ENCODE assay signal across 8 mouse cellular contexts in genomic region chr11:35121611-35121959, GRCm38 (mm10). TPM values are rescaled to one million over a fixed set of nuclear protein-coding genes. Genes with fewer than 3 reads are reported as not detected.
DNase-seq lines count a peak whose midpoint lies in the region; ATAC-seq lines count a peak whose summit lies in the region.

No protein-coding gene starts in this region.

- ATAC-seq in forebrain, embryonic 13.5 days = peak; percentile 39
- peak; percentile 12 for ATAC-seq in limb, embryonic 13.5 days (ENCODE audit: low FRiP score, low read depth)
- no peak for ATAC-seq in stomach, embryonic 15.5 days (ENCODE audit: insufficient read depth, low FRiP score, low read depth)

- peaks cover 22% of the 10 kb centered on the region for H3K4me1 ChIP-seq in forebrain, embryonic 13.5 days
- peaks cover 73% of the 10 kb centered on the region for H3K4me1 ChIP-seq in limb, embryonic 13.5 days
- peaks cover 32% of the 10 kb centered on the region; the same call in 1 of the 2 replicates for H3K4me1 ChIP-seq in stomach, embryonic 15.5 days

- H3K9me3 ChIP-seq in forebrain, embryonic 13.5 days (replicated peaks) = no peaks in the 10 kb centered on the region
- no peaks in the 10 kb centered on the region for H3K9me3 ChIP-seq in limb, embryonic 13.5 days
- no peaks in the 10 kb centered on the region for H3K9me3 ChIP-seq in stomach, embryonic 15.5 days

- no peak overlapping the region for H3K27ac ChIP-seq in forebrain, embryonic 13.5 days
- H3K27ac ChIP-seq in limb, embryonic 13.5 days = peak overlapping the region; percentile 91; the same call in 1 of the 2 replicates
- peak overlapping the region; percentile 45; the same call in 1 of the 2 replicates for H3K27ac ChIP-seq in stomach, embryonic 15.5 days

- H3K36me3 ChIP-seq in forebrain, embryonic 13.5 days (ENCODE audit: poor library complexity, severe bottlenecking) = no peaks in the 10 kb centered on the region
- H3K36me3 ChIP-seq in limb, embryonic 13.5 days = no peaks in the 10 kb centered on the region
- no peaks in the 10 kb centered on the region for H3K36me3 ChIP-seq in stomach, embryonic 15.5 days

- H3K9ac ChIP-seq in forebrain, embryonic 13.5 days = peak overlapping the region; percentile 71
- peak overlapping the region; percentile 89 for H3K9ac ChIP-seq in limb, embryonic 13.5 days
- H3K9ac ChIP-seq in stomach, embryonic 15.5 days = peak overlapping the region; percentile 30; the same call in 1 of the 2 replicates

- H3K4me3 ChIP-seq in forebrain, embryonic 13.5 days = peak overlapping the region; percentile 62
- peak overlapping the region; percentile 85 for H3K4me3 ChIP-seq in limb, embryonic 13.5 days
- peak overlapping the region; percentile 67 for H3K4me3 ChIP-seq in stomach, embryonic 15.5 days (replicated peaks)

- DNase-seq in layer of hippocampus, postnatal 10 days (ENCODE audit: low spot score in 2 of 2) = peak; percentile 28 to 39
- no peak for DNase-seq in layer of hippocampus, adult 18-20 months (ENCODE audit: low spot score in 2 of 2)
- DNase-seq in cerebellum, adult 9-11 months = peak; percentile 58
- no peak for DNase-seq in adrenal gland, postnatal 10 days
- DNase-seq in spleen, postnatal 10 days (ENCODE audit: low spot score in 2 of 2) = no peak

- peaks cover 75% of the 10 kb centered on the region for H3K27me3 ChIP-seq in forebrain, embryonic 13.5 days
- H3K27me3 ChIP-seq in limb, embryonic 13.5 days = peaks cover 8% of the 10 kb centered on the region; the same call in 1 of the 2 replicates
- peaks cover 18% of the 10 kb centered on the region; the same call in 1 of the 2 replicates for H3K27me3 ChIP-seq in stomach, embryonic 15.5 days (replicated peaks)

- WGBS in forebrain, embryonic 13.5 days = under 1% methylated on average over 26 of the region's 27 CpGs
- WGBS in limb, embryonic 13.5 days = under 1% methylated on average over 27 of the region's 27 CpGs
- 0% methylated on average over 26 of the region's 27 CpGs for WGBS in stomach, embryonic 15.5 days

- H3K4me2 ChIP-seq in forebrain, embryonic 13.5 days = peak overlapping the region; percentile 99
- peak overlapping the region; percentile 87 for H3K4me2 ChIP-seq in limb, embryonic 13.5 days (replicated peaks)
- peak overlapping the region; percentile 86 for H3K4me2 ChIP-seq in stomach, embryonic 15.5 days

RNA-seq across cellular contexts. Expression of gene Slit3, which starts 0.6 kb away (rescaled TPM):
- total RNA-seq in layer of hippocampus, postnatal 10 days (2021) = 10 to 100 TPM; 98.5 to 98.8 TPM
- total RNA-seq in layer of hippocampus, adult 18-20 months (2021) = 10 to 100 TPM; 91.5 to 93.5 TPM
- 2.6 and 3.5 TPM in 2 replicates for polyA plus RNA-seq in forebrain, embryonic 13.5 days (2015; fragmentation: Nextera tagmentation; extraction: Ambion mirVana)
- polyA plus RNA-seq in limb, embryonic 13.5 days (2015; fragmentation: Nextera tagmentation; extraction: Ambion mirVana) = 20.9 and 21.9 TPM in 2 replicates
- 18.9 and 20.6 TPM in 2 replicates for polyA plus RNA-seq in stomach, embryonic 15.5 days (2015; fragmentation: Nextera tagmentation; extraction: Ambion mirVana)
- 10 to 100 TPM; 36.9 to 45.0 TPM for total RNA-seq in adrenal gland, postnatal 10 days (2021)

Comparison
In these comparisons a context has a peak if more than half of its experiments do, and no peak if none do; other contexts are left out.
1. DNase-seq: peak in layer of hippocampus, postnatal 10 days (2 of 2) and cerebellum, adult 9-11 months (single experiment); none in layer of hippocampus, adult 18-20 months (0 of 2), adrenal gland, postnatal 10 days (single experiment) and spleen, postnatal 10 days (0 of 2).
2. H3K9ac ChIP-seq: peak in every context shown above with its lines; median percentile 89 in limb, embryonic 13.5 days; 71 in forebrain, embryonic 13.5 days; 30 in stomach, embryonic 15.5 days.
3. Peak in every context shown above with its lines, with median percentiles within 50 percentile points of each other: H3K4me2 ChIP-seq and H3K4me3 ChIP-seq.